Mouse (Mus musculus): ENCODE results near the gene Crp. TPM values are rescaled to one million over a fixed set of nuclear protein-coding genes. Genes with fewer than 3 reads are reported as not detected.

Crp gene
- total RNA-seq, 2 experiments from 2014 or later = 0.15 TPM; not detected in 1

DNA sequence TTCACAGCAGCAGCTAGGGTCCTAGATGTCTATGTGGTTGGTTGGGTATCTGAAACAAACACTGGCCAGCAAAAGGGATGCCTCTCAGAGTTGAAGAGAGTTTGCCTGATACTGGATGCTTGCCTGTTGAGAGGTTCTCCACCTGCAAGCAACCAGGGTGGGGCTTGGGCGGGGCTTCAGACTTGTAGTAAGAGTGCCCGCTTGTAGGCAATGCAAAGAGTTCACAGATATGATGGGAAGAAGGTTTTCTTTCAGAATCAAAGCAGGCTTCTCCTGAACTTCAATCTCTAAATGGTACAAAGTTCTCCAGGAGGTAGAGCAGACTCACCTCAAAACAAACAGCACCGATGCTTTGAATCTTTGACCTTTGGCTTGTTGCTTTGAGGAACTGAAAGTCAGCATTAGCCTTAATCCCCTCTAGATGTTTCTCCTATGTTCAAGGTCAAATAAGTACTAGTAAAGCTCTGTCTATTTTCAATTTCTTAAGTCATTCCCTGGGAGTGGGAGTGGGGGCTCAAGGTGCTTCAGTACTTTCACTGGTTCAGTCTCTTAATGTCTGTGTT is 12.0 kb downstream of the Crp start:
- intact Hi-C loops (cut with DNase I) = no loop called here
- DNase-seq = no peak

DNA sequence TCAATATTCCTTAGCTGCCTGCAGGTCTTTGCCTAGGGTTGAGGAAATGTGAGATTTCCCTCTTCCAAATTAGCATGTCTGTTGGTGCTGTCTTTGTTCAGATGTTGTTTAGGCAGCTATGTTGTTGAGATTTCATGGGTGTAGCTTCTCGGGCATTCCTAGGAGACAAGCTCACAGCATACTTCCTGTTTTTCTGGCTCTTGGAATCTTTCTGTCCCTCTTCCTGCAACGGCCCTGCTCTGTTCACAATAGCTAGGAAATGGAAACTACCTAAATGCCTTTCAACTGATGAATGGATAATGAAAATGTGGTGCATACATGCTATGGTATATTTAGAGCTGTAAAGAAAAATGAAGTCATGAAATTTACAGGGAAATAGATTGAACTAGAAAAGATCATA is 13.5 kb downstream of the Crp start:
- DNase-seq = no peak
- intact Hi-C loops (cut with DNase I) = no loop called here

DNA sequence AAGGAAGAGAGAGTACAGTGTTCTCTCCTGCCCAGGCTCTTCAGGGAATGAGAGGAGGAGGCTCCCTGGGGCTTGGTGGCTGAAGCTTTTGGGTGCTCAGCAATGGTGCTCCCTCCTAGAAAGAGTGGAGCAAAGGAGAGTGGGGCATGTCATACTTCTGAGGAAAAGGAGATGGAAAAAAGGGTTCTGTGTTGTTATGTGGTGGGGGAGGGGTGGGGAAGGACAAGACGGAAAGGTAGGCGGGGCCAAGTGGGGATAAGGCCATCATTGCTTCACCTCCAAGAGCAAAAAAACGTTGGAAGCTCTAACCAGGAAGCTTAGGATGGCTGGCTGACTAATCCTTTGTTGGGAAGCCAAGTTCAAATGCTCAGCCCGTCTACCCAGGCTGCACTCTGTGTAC is 14.1 kb downstream of the Crp start:
- no peak for DNase-seq
- intact Hi-C loops (cut with DNase I) = no loop called here

DNA sequence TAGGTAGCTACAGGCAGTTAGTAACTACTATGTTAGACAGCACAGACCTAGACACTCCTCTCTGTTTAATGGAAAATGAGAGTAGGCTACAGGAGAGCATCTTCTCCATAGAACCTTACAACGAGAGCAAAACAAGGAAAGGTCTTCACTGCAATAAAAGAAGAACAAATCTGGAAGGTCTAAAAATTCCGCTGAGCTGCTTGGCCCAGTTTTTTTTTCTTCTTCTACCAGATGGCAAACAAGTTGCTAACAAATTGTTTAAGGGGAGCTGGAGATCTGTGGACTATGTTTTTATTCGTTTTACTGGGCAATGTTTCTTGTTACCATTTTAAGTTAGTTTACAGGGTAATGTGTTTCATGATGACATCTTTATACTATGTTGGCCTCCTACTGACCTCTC is 53.4 kb downstream of the Crp start:
- DNase-seq = no peak
- intact Hi-C loops (cut with DNase I) = no loop called here

DNA sequence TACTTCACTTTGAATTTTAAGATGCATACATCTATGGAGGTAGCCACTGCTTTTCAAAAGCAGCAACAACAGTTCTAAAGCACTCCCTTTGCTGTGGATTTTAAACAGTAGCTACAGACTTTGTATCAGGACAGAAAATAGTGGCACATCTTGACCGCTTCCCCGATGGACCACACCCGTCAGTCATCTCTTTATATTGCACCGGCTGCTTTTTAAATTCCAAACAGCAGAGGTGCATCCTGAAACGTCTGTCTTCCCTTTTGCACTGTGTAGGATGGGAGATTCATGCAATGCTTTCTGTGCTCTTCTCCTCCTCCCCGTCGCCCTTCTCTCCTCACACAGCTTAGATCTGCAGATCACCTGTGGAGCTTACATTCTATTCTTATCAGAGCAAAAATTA is 57.3 kb downstream of the Crp start:
- intact Hi-C loops (cut with DNase I) = no loop called here

DNA sequence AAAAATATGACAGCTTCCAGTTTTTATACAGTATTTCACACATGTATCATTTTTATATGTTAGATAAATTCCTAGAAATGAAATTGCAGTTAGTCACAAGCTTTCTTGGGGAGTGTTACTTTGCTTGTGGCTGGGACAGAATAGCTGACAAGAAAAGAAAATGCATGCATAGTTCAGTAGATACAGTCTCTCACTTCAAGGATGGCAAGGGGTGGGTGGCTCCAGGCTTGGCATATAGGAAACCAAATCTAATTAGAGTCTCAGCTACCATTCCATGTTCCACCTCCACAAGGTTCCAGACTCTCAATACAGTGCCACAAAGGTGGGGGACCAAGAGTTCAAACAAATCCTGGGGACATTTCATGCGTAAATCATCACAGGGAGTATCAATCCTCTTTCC is 61.7 kb downstream of the Crp start:
- intact Hi-C loops (cut with DNase I) = no loop called here
- DNase-seq = no peak

More for the DNA sequence above, 57.3 kb downstream of the Crp start:
- DNase-seq = no peak

DNA sequence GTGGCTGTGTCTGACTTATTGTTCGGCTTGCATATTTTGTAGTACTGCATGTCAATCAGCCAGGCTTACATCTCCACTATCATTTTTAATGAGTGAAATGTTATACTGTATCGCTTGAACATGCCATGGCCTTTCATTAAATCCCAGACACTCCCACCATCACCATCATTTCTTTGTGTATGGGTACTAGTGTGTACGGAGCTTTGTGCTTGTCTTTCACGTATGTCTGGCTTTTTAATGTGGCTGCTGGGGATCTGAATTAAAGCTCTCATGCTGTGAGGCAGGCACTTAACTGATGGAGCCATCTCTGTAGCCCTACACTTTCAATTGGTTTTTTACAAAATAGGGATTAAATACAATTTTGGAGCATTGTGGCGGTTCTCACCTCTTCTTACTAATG is 81.3 kb downstream of the Crp start:
- intact Hi-C loops (cut with DNase I) = no loop called here
- DNase-seq = no peak

DNA sequence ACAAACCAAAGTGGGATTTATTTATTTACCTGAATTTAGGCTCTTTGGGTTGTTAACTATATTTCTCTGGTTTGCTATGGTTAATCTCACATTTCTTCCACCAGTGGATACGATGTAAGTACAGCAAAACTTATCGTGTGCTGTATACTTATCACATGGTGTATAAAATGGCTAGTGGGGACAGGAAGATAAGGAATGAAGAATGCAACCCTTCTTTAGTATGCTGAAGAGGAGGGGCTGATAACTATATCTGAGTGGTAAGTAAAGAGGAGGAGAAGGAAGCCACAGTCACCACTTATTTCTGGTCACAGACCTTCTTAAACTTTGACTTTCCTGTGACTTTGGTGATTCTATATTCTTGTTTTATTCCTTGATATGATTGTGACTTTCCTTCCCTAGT is 87.5 kb downstream of the Crp start:
- intact Hi-C loops (cut with DNase I) = no loop called here
- DNase-seq = no peak

DNA sequence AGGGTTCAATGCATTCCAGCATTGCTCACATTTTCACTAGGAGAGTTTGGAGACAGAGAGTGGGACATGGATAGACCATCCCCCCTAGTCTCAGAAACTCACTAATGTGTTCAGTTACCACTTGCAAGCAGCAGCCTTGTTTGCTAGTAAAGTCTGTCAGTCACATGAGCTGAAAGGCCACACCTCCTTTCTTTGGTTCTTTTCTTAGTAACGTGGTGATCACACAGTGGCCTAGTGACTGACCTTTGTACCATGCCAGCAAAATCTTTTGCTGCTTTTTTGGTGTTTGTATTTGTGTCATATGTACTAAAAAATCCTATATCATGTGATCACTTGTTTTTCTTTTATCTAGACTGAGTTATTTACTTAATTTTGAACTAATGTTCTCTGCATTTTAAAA is 88.0 kb downstream of the Crp start:
- intact Hi-C loops (cut with DNase I) = no loop called here
- no peak for DNase-seq

DNA sequence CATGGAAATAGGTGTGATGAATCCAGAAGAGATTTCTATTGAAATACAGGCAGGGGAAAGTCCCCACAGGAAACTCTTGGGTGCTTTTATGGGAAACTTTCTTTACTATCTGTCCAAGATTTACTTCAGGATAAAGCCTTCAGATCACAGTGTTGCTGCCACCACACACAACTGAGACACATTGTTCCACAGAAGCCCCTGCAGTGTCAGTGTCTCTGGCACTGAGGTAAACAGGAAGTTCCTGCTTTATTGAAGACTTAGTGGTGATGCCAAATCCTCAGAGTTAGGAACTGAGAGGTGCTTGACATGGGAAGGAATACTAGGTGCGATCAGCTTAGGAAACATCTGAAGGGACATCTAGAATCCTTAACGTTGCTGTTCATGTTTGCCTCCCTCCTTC is 131.1 kb downstream of the Crp start:
- intact Hi-C loops (cut with DNase I) = no loop called here
- DNase-seq = no peak

DNA sequence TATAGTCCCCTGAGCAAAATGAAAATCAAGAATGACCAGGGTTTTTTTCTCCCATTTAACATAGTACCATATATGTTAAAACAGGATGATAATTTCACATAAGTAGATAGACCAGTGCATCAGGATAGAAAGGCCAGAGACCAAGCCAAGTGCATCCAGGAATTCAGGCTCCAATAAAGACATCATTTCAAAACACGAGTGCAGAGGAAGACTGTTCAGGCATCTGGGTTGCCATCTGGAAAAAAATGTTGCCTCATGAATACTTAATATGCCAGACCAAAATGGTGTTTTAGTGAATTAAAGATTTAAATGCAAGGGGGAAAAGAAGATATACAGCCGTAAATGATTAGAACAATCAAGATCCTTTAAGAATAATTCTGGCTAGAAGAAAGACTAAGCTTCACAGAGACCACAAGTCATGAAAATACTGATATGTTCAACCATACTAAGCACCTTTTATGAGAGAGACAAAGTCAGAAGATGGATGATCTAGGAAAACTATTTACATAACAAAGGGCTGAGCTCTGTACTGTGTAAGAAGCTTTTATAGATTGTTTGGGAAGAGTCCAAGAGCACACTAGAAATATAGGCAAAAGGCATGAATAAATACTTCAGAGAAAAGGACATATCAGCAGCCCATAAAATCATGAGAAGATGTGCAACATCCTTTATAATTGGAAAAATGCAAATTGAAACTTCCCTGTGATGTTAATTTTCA is 149.3 kb downstream of the Crp start:
- intact Hi-C loops (cut with DNase I) = no loop called here

DNA sequence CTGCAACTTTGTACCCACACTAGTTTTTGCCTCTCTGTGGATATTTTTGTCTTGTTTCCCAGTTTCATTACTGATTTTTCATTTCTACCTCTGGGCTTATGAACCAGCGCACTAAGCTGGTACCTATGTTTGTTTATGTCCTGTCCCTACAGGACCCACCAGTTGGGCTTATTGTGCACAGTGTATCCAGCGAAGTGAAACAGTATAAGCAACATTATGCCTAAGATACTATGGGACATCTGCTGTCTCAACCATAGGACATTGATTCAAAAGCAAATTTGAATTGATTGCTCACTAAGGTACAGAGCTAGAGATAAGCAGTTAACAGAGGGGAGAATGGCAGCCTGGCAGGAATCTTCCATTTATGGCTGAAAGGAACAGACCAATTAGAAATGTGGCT is 150.3 kb downstream of the Crp start:
- intact Hi-C loops (cut with DNase I) = no loop called here
- DNase-seq = no peak

More for the DNA sequence above, 149.3 kb downstream of the Crp start:
- DNase-seq = no peak

DNA sequence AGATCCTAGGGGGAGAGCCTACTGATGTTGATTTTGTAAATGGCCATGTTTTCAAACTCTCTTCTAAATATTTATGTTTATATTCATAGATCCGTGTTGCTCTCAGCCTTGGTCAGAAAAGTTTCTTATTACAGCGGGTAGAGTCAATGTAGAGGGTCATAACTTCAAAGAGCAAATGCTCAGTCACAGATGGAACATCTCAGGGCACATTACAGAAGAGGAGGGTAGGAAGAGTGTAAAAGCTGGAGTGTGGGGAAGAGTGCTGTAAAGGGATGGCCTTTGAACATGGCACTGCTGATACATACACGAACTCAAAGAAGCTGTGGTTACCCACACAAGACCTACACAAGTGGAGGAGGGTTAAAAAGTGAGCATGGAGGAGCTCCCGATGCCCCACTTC is 177.4 kb downstream of the Crp start:
- no peak for DNase-seq
- intact Hi-C loops (cut with DNase I) = no loop called here

DNA sequence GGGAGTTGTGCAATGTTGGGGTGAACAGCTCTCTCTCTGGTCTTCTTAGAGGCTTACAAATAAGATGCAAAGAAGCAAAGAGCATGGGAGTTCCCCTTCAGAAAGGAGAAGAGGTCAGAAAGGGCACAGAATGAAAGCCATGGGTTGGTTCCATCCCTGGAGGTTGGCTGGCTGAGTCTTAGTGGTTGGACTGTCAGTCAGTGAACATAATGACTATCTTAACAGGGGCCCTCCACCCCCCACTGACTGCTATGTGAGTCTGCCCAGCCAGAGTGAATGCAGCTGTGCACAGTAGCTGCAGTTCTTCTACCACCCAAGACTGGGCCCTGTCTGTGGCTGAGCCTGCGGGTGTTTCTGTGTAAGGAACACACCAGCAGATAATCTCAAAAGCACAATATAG is 178.8 kb downstream of the Crp start:
- DNase-seq = no peak
- intact Hi-C loops (cut with DNase I) = no loop called here

Other genes starting within 250 kb of the Crp start
- gene Slamf9, start 222.7 kb upstream of the Crp start, total RNA-seq (2021) = under 1 TPM; 0.20 to 0.33 TPM
- gene Igsf9, start 216.3 kb upstream of the Crp start, total RNA-seq (2021) = under 1 TPM; 0.36 to 0.59 TPM
- gene Tagln2, start 198.0 kb upstream of the Crp start, total RNA-seq (2021) = 10 to 100 TPM; 20.4 to 23.5 TPM
- gene Cfap45, start 177.3 kb upstream of the Crp start, total RNA-seq (2021) = under 1 TPM in 1 of 2 experiments, not detected in 1; 0.33 TPM
- gene Vsig8, start 142.1 kb upstream of the Crp start, total RNA-seq (2021) = not detected
- gene Slamf8, start 107.5 kb upstream of the Crp start, total RNA-seq (2021) = not detected
- gene Fcrl6, start 95.5 kb upstream of the Crp start, total RNA-seq (2021) = not detected
- 10 to 100 TPM; 30.8 to 31.8 TPM for gene Dusp23, start 65.1 kb upstream of the Crp start, total RNA-seq (2021)
- gene Apcs, start 197.0 kb downstream of the Crp start, total RNA-seq (2021) = not detected

Measured in gastrocnemius, postnatal 36 days (tissue).